7 mouse cellular contexts compared by ENCODE assay signal in genomic region chr3:107582875-107583767, GRCm38 (mm10). TPM values are rescaled to one million over a fixed set of nuclear protein-coding genes. Genes with fewer than 3 reads are reported as not detected.
DNase-seq lines count a peak whose midpoint lies in the region; ATAC-seq and TF ChIP-seq lines count a peak whose summit lies in the region.

No protein-coding gene starts in this region.

- TF ChIP-seq POLR2A in ES-Bruce4 (IDR thresholded peaks at IDR 0.05; ENCODE audit: insufficient read depth, low read length), result no peak

- peak overlapping the region; percentile 81 for H3K4me2 ChIP-seq in limb, embryonic 12.5 days
- H3K4me2 ChIP-seq in neural tube, embryonic 15.5 days, result peak overlapping the region; percentile 50

- H3K4me1 ChIP-seq in E14TG2a.4 (replicated peaks; ENCODE audit: low read depth, low read length), result peaks cover 16% of the 10 kb centered on the region; the same call in 1 of the 2 replicates
- no peaks in the 10 kb centered on the region for H3K4me1 ChIP-seq in ES-Bruce4 (ENCODE audit: control insufficient read depth, insufficient read depth, low read length)
- H3K4me1 ChIP-seq in limb, embryonic 12.5 days (replicated peaks), result peaks cover 51% of the 10 kb centered on the region
- H3K4me1 ChIP-seq in neural tube, embryonic 15.5 days, result peaks cover 10% of the 10 kb centered on the region

- H3K9ac ChIP-seq in ES-Bruce4 (ENCODE audit: low read depth, poor library complexity, severe bottlenecking), result peak overlapping the region; percentile 30; the same call in 1 of the 2 replicates
- H3K9ac ChIP-seq in limb, embryonic 12.5 days (replicated peaks), result peak overlapping the region; percentile 63
- no peak overlapping the region; the same call in 1 of the 2 replicates for H3K9ac ChIP-seq in neural tube, embryonic 15.5 days (replicated peaks)

- TF ChIP-seq CTCF in E14TG2a.4 (conservative IDR thresholded peaks at IDR 0.05; ENCODE audit: low read length) (no peak), ES-Bruce4 (IDR thresholded peaks at IDR 0.05; ENCODE audit: low read depth, low read length) (no peak)

- no peak overlapping the region for H3K27ac ChIP-seq in ES-Bruce4 (ENCODE audit: insufficient read depth, low read length)
- H3K27ac ChIP-seq in limb, embryonic 12.5 days, result no peak overlapping the region
- no peak overlapping the region for H3K27ac ChIP-seq in neural tube, embryonic 15.5 days (replicated peaks)

- 0 out of 2 replicates have a peak, but pooled peaks have one; percentile 7 for ATAC-seq in granulocyte monocyte progenitor cell, adult 5-6 weeks (replicated peaks; ENCODE audit: poor library complexity, severe bottlenecking)
- peak; percentile 16; the same call in 1 of the 2 replicates for ATAC-seq in limb, embryonic 12.5 days (ENCODE audit: insufficient number of reproducible peaks, insufficient read depth, low FRiP score, low TSS enrichment, low read depth)
- no peak for ATAC-seq in neural tube, embryonic 15.5 days (ENCODE audit: low FRiP score)

- no peak for TF ChIP-seq EP300 in ES-Bruce4 (IDR thresholded peaks at IDR 0.05; ENCODE audit: insufficient read depth, low read depth, low read length)

- peaks cover 95% of the 10 kb centered on the region for H3K27me3 ChIP-seq in E14TG2a.4 (ENCODE audit: insufficient read depth, low read length)
- peaks cover 15% of the 10 kb centered on the region for H3K27me3 ChIP-seq in ES-Bruce4 (ENCODE audit: control insufficient read depth, insufficient read depth, low read length, poor library complexity, severe bottlenecking)
- H3K27me3 ChIP-seq in limb, embryonic 12.5 days, result peaks cover 88% of the 10 kb centered on the region
- H3K27me3 ChIP-seq in neural tube, embryonic 15.5 days (replicated peaks), result peaks cover 94% of the 10 kb centered on the region

- DNase-seq in cerebellum, postnatal 36 days, result no peak
- DNase-seq in left cerebral cortex, adult 8-10 months (ENCODE audit: low spot score in 2 of 2), result no peak

- no peaks in the 10 kb centered on the region for H3K36me3 ChIP-seq in E14TG2a.4 (ENCODE audit: insufficient read depth, low read length)
- H3K36me3 ChIP-seq in ES-Bruce4 (ENCODE audit: control insufficient read depth, insufficient read depth, low read length, poor library complexity, severe bottlenecking), result no peaks in the 10 kb centered on the region
- H3K36me3 ChIP-seq in limb, embryonic 12.5 days, result no peaks in the 10 kb centered on the region
- H3K36me3 ChIP-seq in neural tube, embryonic 15.5 days, result no peaks in the 10 kb centered on the region

- 1% methylated on average over 65 of the region's 65 CpGs for WGBS in limb, embryonic 12.5 days
- under 1% methylated on average over 65 of the region's 65 CpGs for WGBS in neural tube, embryonic 15.5 days

- H3K4me3 ChIP-seq in E14TG2a.4 (replicated peaks; ENCODE audit: low read length) (peak overlapping the region; percentile 73), ES-Bruce4 (ENCODE audit: low read depth, low read length) (peak overlapping the region; percentile 58)
- H3K4me3 ChIP-seq in limb, embryonic 12.5 days (replicated peaks), result peak overlapping the region; percentile 49
- peak overlapping the region; percentile 27 for H3K4me3 ChIP-seq in neural tube, embryonic 15.5 days (replicated peaks)

- H3K9me3 ChIP-seq in E14TG2a.4 (ENCODE audit: low read length) (no peaks in the 10 kb centered on the region), ES-Bruce4 (replicated peaks; ENCODE audit: control insufficient read depth, insufficient read depth, low read length, poor library complexity, severe bottlenecking) (no peaks in the 10 kb centered on the region)
- no peaks in the 10 kb centered on the region for H3K9me3 ChIP-seq in limb, embryonic 12.5 days
- no peaks in the 10 kb centered on the region for H3K9me3 ChIP-seq in neural tube, embryonic 15.5 days (replicated peaks)

RNA-seq across cellular contexts. Expression of gene Alx3, which starts 11.7 kb away (rescaled TPM):
- polyA plus RNA-seq in ES-Bruce4 (2011; ENCODE audit: insufficient read depth, insufficient read length, low read depth, missing spikeins), result 0.31 and 1.2 TPM in 2 replicates
- not detected in 2 replicates for total RNA-seq in granulocyte monocyte progenitor cell, adult 5-6 weeks (2014; fragmentation: Nextera tagmentation)
- total RNA-seq in granulocyte monocyte progenitor cell, adult 5-6 weeks (2017), result not detected in 2 replicates
- 14.5 and 15.1 TPM in 2 replicates for polyA plus RNA-seq in limb, embryonic 12.5 days (2016; fragmentation: Nextera tagmentation; extraction: Ambion mirVana)
- polyA plus RNA-seq in neural tube, embryonic 15.5 days (2015; fragmentation: Nextera tagmentation; extraction: Ambion mirVana), result 0.09 TPM in 1 of 2 replicates, not detected in the other
- total RNA-seq in left cerebral cortex, adult 8-10 months (2022), result 1 to 10 TPM in 2 of 4 experiments, under 1 TPM in 2; 0.53 to 2.4 (median 0.82) TPM

RNA-seq across cellular contexts. Expression of gene Ubl4b, which starts 28.2 kb away (rescaled TPM):
- not detected in 2 replicates for polyA plus RNA-seq in ES-Bruce4 (2011; ENCODE audit: insufficient read depth, insufficient read length, low read depth, missing spikeins)
- not detected in 2 replicates for total RNA-seq in granulocyte monocyte progenitor cell, adult 5-6 weeks (2014; fragmentation: Nextera tagmentation)
- total RNA-seq in granulocyte monocyte progenitor cell, adult 5-6 weeks (2017), result not detected in 2 replicates
- 0.15 and 0.24 TPM in 2 replicates for polyA plus RNA-seq in limb, embryonic 12.5 days (2016; fragmentation: Nextera tagmentation; extraction: Ambion mirVana)
- not detected in 2 replicates for polyA plus RNA-seq in neural tube, embryonic 15.5 days (2015; fragmentation: Nextera tagmentation; extraction: Ambion mirVana)
- under 1 TPM in 1 of 4 experiments, not detected in 3; 0.70 TPM for total RNA-seq in left cerebral cortex, adult 8-10 months (2022)

RNA-seq across cellular contexts. Expression of gene Gm10961, which starts 48.0 kb away (rescaled TPM):
- polyA plus RNA-seq in ES-Bruce4 (2011; ENCODE audit: insufficient read depth, insufficient read length, low read depth, missing spikeins), result not detected in 2 replicates
- not detected in 2 replicates for total RNA-seq in granulocyte monocyte progenitor cell, adult 5-6 weeks (2014; fragmentation: Nextera tagmentation)
- total RNA-seq in granulocyte monocyte progenitor cell, adult 5-6 weeks (2017), result not detected in 2 replicates
- not detected in 2 replicates for polyA plus RNA-seq in limb, embryonic 12.5 days (2016; fragmentation: Nextera tagmentation; extraction: Ambion mirVana)
- not detected in 2 replicates for polyA plus RNA-seq in neural tube, embryonic 15.5 days (2015; fragmentation: Nextera tagmentation; extraction: Ambion mirVana)
- not detected for total RNA-seq in left cerebral cortex, adult 8-10 months (2022)

RNA-seq across cellular contexts. Expression of gene Strip1, which starts 48.4 kb away (rescaled TPM):
- 22.6 and 23.5 TPM in 2 replicates for polyA plus RNA-seq in ES-Bruce4 (2011; ENCODE audit: insufficient read depth, insufficient read length, low read depth, missing spikeins)
- 18.6 and 20.1 TPM in 2 replicates for total RNA-seq in granulocyte monocyte progenitor cell, adult 5-6 weeks (2014; fragmentation: Nextera tagmentation)
- 19.5 and 21.9 TPM in 2 replicates for total RNA-seq in granulocyte monocyte progenitor cell, adult 5-6 weeks (2017)
- polyA plus RNA-seq in limb, embryonic 12.5 days (2016; fragmentation: Nextera tagmentation; extraction: Ambion mirVana), result 79.8 and 79.9 TPM in 2 replicates
- 118 and 138 TPM in 2 replicates for polyA plus RNA-seq in neural tube, embryonic 15.5 days (2015; fragmentation: Nextera tagmentation; extraction: Ambion mirVana)
- total RNA-seq in left cerebral cortex, adult 8-10 months (2022), result 10 to 100 TPM; 52.3 to 62.6 (median 55.1) TPM
